Mouse (Mus musculus): Measurements from ENCODE around the gene Zfp367.

GRCm38 (mm10) chr13:64107535-64107934, 45.5 kb downstream of the Zfp367 start:
- TF ChIP-seq CTCF (conservative IDR thresholded peaks at IDR 0.05; ENCODE audit: insufficient read depth, insufficient read length, low read depth, low read length) = no peak
- no peak for TF ChIP-seq POLR2A (IDR thresholded peaks at IDR 0.05; ENCODE audit: low read depth, low read length)

All from kidney, adult 2 months (tissue).